Mouse (Mus musculus) kidney, adult 2 months (tissue): ENCODE data around the gene Ago1.

Source experiments
- CTCF ChIP-seq: fragments of 200-500 bp; conservative IDR thresholded peaks from 2 replicates; pipeline ENCODE4 v1.5.1; 2011; ENCODE audit warnings: low read depth, mild to moderate bottlenecking, control low read depth, low read length, moderate library complexity, mixed read lengths; ENCODE audit not compliant: insufficient read depth, insufficient read length
- POLR2A ChIP-seq: fragments of 200-500 bp; IDR thresholded peaks from one replicate; pipeline ENCODE4 v1.6.1; 2011; ENCODE audit warnings: low read depth, low read length, control low read depth

- no peak for TF ChIP-seq CTCF
- TF ChIP-seq POLR2A = no peak
Measured at GRCm38 (mm10) chr4:126412526-126412925, 55.9 kb downstream of the Ago1 start.
